8 mouse cellular contexts compared by ENCODE assay signal in genomic region chr5:131307656-131308151, GRCm38 (mm10). TPM values are rescaled to one million over a fixed set of nuclear protein-coding genes. Genes with fewer than 3 reads are reported as not detected.
A peak's percentile ranks its signal among the peaks of the same experiment; 100 is the strongest.
DNase-seq lines count a peak whose midpoint lies in the region; ATAC-seq lines count a peak whose summit lies in the region.

No protein-coding gene starts in this region.

- peak overlapping the region; percentile 88 for H3K4me2 ChIP-seq in forebrain, embryonic 13.5 days
- H3K4me2 ChIP-seq in heart, embryonic 14.5 days (ENCODE audit: low read length) = peak overlapping the region; percentile 91
- H3K4me2 ChIP-seq in liver, embryonic 11.5 days = peak overlapping the region; percentile 58
- peak overlapping the region; percentile 89 for H3K4me2 ChIP-seq in neural tube, embryonic 13.5 days

- H3K4me3 ChIP-seq in forebrain, embryonic 13.5 days = peak overlapping the region; percentile 53
- H3K4me3 ChIP-seq in heart, embryonic 14.5 days (ENCODE audit: control insufficient read depth in 1 of 2, insufficient read depth in 1 of 2, low read depth in 1 of 2, low read length in 2 of 2) = peak overlapping the region; percentile 56 to 64
- H3K4me3 ChIP-seq in liver, embryonic 11.5 days (ENCODE audit: low read depth, low read length) = peak overlapping the region; percentile 51
- H3K4me3 ChIP-seq in neural tube, embryonic 13.5 days = peak overlapping the region; percentile 78

- H3K9me3 ChIP-seq in forebrain, embryonic 13.5 days (replicated peaks) = no peaks in the 10 kb centered on the region; the same call in 1 of the 2 replicates
- H3K9me3 ChIP-seq in heart, embryonic 14.5 days (ENCODE audit: control insufficient read depth, low read length) = no peaks in the 10 kb centered on the region
- no peaks in the 10 kb centered on the region for H3K9me3 ChIP-seq in liver, embryonic 11.5 days (ENCODE audit: control insufficient read depth, low read length)
- H3K9me3 ChIP-seq in neural tube, embryonic 13.5 days = no peaks in the 10 kb centered on the region

- under 1% methylated on average over 35 of the region's 36 CpGs for WGBS in forebrain, embryonic 13.5 days
- under 1% methylated on average over 34 of the region's 36 CpGs for WGBS in heart, embryonic 14.5 days
- under 1% methylated on average over 36 of the region's 36 CpGs for WGBS in liver, embryonic 11.5 days
- 1% methylated on average over 36 of the region's 36 CpGs for WGBS in neural tube, embryonic 13.5 days

- no peaks in the 10 kb centered on the region for H3K36me3 ChIP-seq in forebrain, embryonic 13.5 days (ENCODE audit: poor library complexity, severe bottlenecking)
- H3K36me3 ChIP-seq in heart, embryonic 14.5 days (ENCODE audit: control insufficient read depth, insufficient read depth, low read length) = no peaks in the 10 kb centered on the region
- no peaks in the 10 kb centered on the region for H3K36me3 ChIP-seq in liver, embryonic 11.5 days (ENCODE audit: control insufficient read depth, insufficient read depth, low read length)
- no peaks in the 10 kb centered on the region for H3K36me3 ChIP-seq in neural tube, embryonic 13.5 days

- peaks cover 18% of the 10 kb centered on the region for H3K4me1 ChIP-seq in forebrain, embryonic 13.5 days
- 0 out of 4 replicates have a peak, but pooled peaks cover 0 to 7% of the 10 kb centered on the region in 2 experiments for H3K4me1 ChIP-seq in heart, embryonic 14.5 days (ENCODE audit: control insufficient read depth in 2 of 2, insufficient read depth in 2 of 2, low read length in 2 of 2)
- H3K4me1 ChIP-seq in liver, embryonic 11.5 days (replicated peaks; ENCODE audit: control insufficient read depth, insufficient read depth, low read length) = no peaks in the 10 kb centered on the region
- H3K4me1 ChIP-seq in neural tube, embryonic 13.5 days (replicated peaks) = peaks cover 42% of the 10 kb centered on the region

- DNase-seq in thymus, postnatal 14 days = peak; percentile 4
- DNase-seq in thymus, adult 18-20 months = no peak
- peak; percentile 12 to 39 for DNase-seq in kidney, postnatal 36 days
- peak; percentile 67 for DNase-seq in liver, embryonic 11.5 days (ENCODE audit: low spot score)
- peak; percentile 10 to 11 for DNase-seq in urinary bladder, adult 18-20 months (ENCODE audit: low spot score in 2 of 2)

- H3K27ac ChIP-seq in forebrain, embryonic 13.5 days = peak overlapping the region; percentile 87
- H3K27ac ChIP-seq in heart, embryonic 14.5 days (replicated peaks in 1 of 2; ENCODE audit: control insufficient read depth in 1 of 2, insufficient read depth in 1 of 2, low read depth in 2 of 2, low read length in 2 of 2) = peak overlapping the region in 1 of 2 experiments; percentile 37; a peak in 3 of 4 replicates
- H3K27ac ChIP-seq in liver, embryonic 11.5 days (ENCODE audit: low read depth, low read length) = no peak overlapping the region
- peak overlapping the region; percentile 93 for H3K27ac ChIP-seq in neural tube, embryonic 13.5 days (replicated peaks)

- ATAC-seq in forebrain, embryonic 13.5 days = peak; percentile 93
- ATAC-seq in heart, embryonic 14.5 days (ENCODE audit: insufficient number of reproducible peaks, insufficient read depth, low FRiP score, low read depth) = peak; percentile 86
- peak; percentile 55; the same call in 1 of the 2 replicates for ATAC-seq in liver, embryonic 11.5 days (replicated peaks; ENCODE audit: low FRiP score)
- ATAC-seq in neural tube, embryonic 13.5 days (ENCODE audit: low read depth) = peak; percentile 90

- H3K9ac ChIP-seq in forebrain, embryonic 13.5 days = peak overlapping the region; percentile 71
- H3K9ac ChIP-seq in heart, embryonic 14.5 days (ENCODE audit: low read length) = peak overlapping the region; percentile 65
- no peak overlapping the region for H3K9ac ChIP-seq in liver, embryonic 11.5 days (ENCODE audit: low read depth, low read length)
- H3K9ac ChIP-seq in neural tube, embryonic 13.5 days = peak overlapping the region; percentile 87

- H3K27me3 ChIP-seq in forebrain, embryonic 13.5 days = peaks cover 25% of the 10 kb centered on the region
- peaks cover 26% of the 10 kb centered on the region for H3K27me3 ChIP-seq in heart, embryonic 14.5 days (ENCODE audit: control insufficient read depth, insufficient read depth, low read length)
- H3K27me3 ChIP-seq in liver, embryonic 11.5 days (replicated peaks; ENCODE audit: control insufficient read depth, insufficient read depth, low read length) = peaks cover 31% of the 10 kb centered on the region
- H3K27me3 ChIP-seq in neural tube, embryonic 13.5 days = peaks cover 11% of the 10 kb centered on the region

RNA-seq across cellular contexts. Expression of gene Galnt17, which starts 0.6 kb away (rescaled TPM):
- 5.6 and 6.5 TPM in 2 replicates for polyA plus RNA-seq in forebrain, embryonic 13.5 days (2015; fragmentation: Nextera tagmentation; extraction: Ambion mirVana)
- polyA plus RNA-seq in heart, embryonic 14.5 days (2014; fragmentation: Nextera tagmentation; extraction: Ambion mirVana) = 1.6 and 1.7 TPM in 2 replicates
- 0.17 and 0.34 TPM in 2 replicates for polyA plus RNA-seq in liver, embryonic 11.5 days (2014; fragmentation: Nextera tagmentation; extraction: Ambion mirVana)
- 9.6 and 10.7 TPM in 2 replicates for polyA plus RNA-seq in neural tube, embryonic 13.5 days (2015; fragmentation: Nextera tagmentation; extraction: Ambion mirVana)

Comparison
In these comparisons a context has a peak if more than half of its experiments do, and no peak if none do; other contexts are left out.
1. DNase-seq: peak in thymus, postnatal 14 days (single experiment), kidney, postnatal 36 days (2 of 2), liver, embryonic 11.5 days (single experiment) and urinary bladder, adult 18-20 months (2 of 2); none in thymus, adult 18-20 months (0 of 2).
2. Peak in every context shown above with its lines, with median percentiles within 50 percentile points of each other: ATAC-seq, H3K4me2 ChIP-seq and H3K4me3 ChIP-seq.